Mouse (Mus musculus) liver, adult (tissue): Measurements from ENCODE around the gene Mgmt.

Source experiments
- GATA4 ChIP-seq: IDR thresholded peaks from 2 replicates; pipeline ENCODE4 v1.6.1; 2014; ENCODE audit warnings: mild to moderate bottlenecking, low read length; ENCODE audit not compliant: insufficient replicate concordance

Mgmt gene

DNA sequence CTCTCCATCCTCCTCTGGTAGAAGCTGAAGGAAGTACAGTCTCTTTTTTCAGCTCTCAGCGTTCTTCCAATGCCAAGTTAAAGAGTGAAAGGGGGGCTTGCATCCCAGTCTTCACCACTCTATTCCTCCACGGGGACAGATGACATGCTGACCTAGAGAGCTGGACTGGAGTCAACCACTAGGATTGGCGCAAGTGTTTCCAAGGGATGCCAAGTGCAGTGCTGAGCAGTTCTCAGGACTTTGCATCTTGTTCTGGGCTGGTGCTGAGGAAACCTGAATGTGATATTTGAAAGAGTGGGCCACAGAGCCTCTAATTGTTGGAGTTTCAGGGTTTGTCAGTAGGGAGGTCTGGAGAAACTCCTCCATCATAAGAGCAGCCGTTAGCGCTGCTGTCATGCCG is 187.8 kb downstream of the Mgmt start:
- no peak for TF ChIP-seq GATA4

DNA sequence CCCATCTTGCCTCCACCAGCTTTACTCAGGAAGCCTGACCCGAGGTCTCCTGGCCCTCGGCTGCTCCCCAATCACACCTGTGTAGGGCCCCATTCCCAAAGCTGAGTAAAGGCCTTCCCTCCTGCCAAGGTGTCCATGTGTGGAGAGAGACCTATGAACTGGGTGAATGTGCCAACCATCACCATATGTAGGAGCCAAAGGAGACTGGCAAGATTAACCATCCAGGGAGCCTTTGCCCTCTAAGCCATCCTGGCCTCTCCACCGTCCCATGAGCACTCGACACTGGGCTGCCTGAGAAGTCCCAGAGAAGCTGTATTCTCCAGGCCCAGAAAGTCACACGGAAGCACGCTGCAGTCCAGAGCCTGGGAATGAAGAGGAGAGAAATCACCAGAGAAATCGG is 190.2 kb downstream of the Mgmt start:
- TF ChIP-seq GATA4, result no peak

GRCm38 (mm10) chr7:137085969-137086606 is 191.7 kb downstream of the Mgmt start:
- TF ChIP-seq GATA4, result no peak

DNA sequence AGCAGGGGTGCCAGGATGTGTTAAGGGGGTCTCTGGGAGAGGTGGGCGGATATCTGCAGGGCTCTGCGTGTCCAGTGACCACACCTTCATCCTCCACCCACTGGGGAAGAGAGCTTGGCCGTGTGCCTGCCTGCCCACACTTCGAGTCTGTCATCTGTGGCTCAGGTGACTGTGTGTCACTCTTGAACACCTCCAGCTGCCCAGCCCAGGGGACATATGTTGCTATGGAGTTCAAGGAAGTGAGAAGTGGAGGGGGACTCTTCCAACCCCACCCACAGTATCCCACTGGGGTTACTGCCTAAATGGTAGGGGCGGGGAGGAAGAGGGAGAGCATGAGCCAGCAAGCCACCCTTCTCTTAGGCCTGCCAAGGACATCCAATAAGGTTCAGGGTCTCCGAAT is 192.7 kb downstream of the Mgmt start:
- TF ChIP-seq GATA4, result no peak

DNA sequence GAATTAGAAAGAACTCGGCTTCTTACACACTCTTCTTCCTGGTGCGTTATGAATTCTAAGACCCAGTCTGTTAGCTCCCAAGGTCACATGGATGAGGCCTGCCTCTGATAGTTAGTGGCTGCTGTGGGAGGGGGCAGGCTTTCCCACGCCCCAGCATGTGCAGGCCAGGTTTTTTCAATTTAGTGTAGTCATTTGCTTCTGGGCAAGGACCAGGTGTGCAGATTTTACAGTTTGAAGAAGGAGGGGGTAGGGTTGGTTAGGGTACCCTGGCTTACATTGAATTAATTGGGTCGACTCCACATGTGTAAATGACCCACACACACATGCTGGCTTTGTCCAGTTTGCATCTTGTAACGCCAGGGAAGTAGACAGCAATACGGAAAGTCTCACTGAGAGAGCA is 193.7 kb downstream of the Mgmt start:
- no peak for TF ChIP-seq GATA4

DNA sequence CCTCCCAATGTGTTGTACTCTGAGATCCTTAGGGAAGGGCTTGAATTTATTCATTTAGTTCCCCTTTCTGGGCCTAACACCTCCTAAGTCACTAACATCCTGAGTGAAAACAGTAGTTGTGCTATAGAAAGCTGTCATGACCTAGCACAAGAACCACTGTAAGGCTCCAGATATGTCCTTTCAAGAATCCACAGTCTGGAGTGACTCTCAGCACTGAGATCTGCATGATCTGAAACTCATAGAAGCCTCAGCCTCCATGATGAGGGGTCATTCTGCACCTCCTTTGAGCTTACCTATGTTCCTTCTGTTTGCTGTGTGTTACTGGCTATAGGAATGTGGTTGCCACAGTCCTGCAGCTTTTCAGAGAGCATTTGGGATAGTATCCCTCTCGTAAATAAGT is 200.1 kb downstream of the Mgmt start:
- TF ChIP-seq GATA4, result no peak

- no peak for TF ChIP-seq GATA4
Observed at GRCm38 (mm10) chr7:137095702-137096101, 201.3 kb downstream of the Mgmt start.

- TF ChIP-seq GATA4, result no peak
Observed at GRCm38 (mm10) chr7:137099766-137100165, 205.4 kb downstream of the Mgmt start.

DNA sequence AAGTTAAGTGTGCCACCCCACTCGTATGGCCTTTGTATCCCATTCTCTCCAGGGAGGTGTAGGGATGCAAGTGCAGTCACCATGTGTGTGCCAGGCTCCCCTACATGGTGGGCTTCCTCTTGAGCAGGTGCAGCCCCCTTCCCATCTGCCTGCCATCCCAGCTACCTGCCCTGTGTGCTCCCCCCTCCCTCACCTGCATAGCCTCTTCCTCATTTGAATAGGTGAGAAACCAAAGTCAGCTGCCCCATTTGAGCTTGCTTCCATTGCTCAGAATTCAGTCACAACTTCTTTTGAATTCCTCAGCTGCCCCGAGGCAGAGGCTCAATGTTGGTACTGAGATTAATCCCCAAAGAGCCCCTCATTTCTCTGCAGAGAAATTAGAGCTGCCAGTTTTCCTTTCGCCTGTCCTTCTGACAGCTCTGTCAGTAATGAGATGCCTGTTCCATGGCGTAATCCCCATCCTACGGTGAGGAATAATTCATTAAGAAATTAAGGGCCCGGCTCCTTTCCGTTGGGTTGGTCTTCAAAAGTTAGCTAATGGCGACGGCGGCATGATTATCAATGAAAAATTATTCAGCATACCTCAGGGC is 208.3 kb downstream of the Mgmt start:
- no peak for TF ChIP-seq GATA4

DNA sequence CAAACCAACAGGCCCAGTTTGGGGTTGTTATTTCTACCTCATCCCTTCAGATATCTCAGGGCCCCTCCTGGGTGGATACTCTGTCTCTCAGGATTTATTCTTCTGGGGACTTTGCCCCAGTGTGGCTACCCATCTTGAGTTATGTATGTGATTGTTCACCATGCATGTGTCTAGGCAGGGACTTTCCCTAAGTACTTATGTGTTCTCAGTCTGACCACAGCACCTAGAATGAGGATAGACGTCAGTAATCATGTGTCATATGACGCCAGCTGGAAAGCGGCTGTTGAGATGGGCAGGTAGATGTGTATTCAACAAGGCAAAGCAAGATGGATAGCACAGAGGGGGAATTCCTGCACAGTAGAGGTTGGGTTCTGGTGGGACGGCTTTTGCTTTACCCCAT is 217.7 kb downstream of the Mgmt start:
- no peak for TF ChIP-seq GATA4

DNA sequence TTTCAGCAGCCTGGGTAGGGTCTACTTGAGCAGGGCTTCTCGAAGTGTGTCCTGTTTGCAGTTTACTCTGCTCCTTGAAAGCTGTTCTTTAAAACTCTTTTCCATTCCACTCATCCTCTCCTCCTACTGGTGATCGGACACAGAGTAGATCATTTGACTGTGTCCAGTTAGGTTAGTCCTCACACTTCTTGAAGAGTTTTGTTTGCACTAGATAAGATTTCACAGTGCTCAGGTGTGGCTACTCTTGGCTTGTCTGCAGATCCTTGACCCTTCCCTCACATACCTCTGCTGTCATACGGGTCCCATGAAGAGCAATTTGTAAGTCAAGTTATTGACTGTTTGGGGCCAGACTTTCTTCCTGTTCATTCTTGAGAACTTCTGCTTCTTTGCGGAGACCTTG is 221.8 kb downstream of the Mgmt start:
- no peak for TF ChIP-seq GATA4

- TF ChIP-seq GATA4, result no peak
Observed at GRCm38 (mm10) chr7:137121243-137121858, 226.9 kb downstream of the Mgmt start.

- TF ChIP-seq GATA4, result no peak
Observed at GRCm38 (mm10) chr7:137128726-137129125, 234.3 kb downstream of the Mgmt start.

DNA sequence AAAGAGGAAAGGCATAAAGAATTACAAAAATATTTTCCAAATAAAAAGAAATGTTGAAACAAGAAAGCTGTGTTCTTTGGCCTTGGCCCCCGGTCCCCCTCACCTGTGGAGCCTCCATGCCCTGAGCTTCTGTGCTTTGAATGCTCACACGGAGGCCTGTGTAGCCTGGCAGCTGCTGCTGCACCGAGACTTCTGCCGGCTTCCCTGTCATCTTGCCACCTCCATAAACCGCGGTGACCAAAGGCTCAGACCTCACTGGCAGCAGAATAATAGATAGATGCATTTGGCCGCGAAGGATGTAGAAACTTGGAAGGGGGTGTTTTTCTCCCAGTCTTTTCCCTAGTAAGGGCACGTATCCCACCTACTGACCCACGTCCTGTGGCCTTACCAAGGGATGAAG is 235.8 kb downstream of the Mgmt start:
- no peak for TF ChIP-seq GATA4

GRCm38 (mm10) chr7:137131957-137132356 is 237.5 kb downstream of the Mgmt start:
- no peak for TF ChIP-seq GATA4

- TF ChIP-seq GATA4, result no peak
Observed at GRCm38 (mm10) chr7:137138101-137138500, 243.7 kb downstream of the Mgmt start.

- no peak for TF ChIP-seq GATA4
Observed at GRCm38 (mm10) chr7:137140321-137140720, 245.9 kb downstream of the Mgmt start.

GRCm38 (mm10) chr7:137141386-137141785 is 247.0 kb downstream of the Mgmt start:
- no peak for TF ChIP-seq GATA4

DNA sequence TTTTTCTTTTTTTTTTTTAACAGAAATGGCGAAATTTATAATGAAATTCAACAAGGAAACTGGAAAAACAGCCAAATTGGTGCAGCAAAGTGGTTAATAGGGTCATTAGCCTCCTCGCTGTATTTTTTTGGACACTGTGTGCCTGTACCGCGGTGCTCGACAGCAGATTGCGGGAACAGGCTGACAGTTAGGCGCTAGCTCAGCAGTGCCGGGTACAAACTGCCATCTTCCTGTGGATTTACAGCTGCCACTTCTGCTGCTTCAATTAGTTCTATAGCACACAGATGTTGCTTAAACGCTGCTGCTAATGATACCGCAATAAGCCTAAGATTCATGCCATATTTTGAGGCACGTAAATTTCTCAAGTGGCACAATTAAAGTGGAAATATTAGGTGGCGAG is 252.7 kb downstream of the Mgmt start:
- TF ChIP-seq GATA4, result no peak
